Mouse (Mus musculus): ENCODE measurements at regions not wholly inside any gene's neighbourhood (a gene's known extent, or its start where the extent isn't known, plus 50 kb on each side); places are given as distances from the start of the nearest gene placed in this dataset.

- DNase-seq (ENCODE audit: low spot score) = no peak
Measured at GRCm38 (mm10) chr8:42144220-42144619, 727.3 kb upstream of the Frg1 start.

- no peak for DNase-seq (ENCODE audit: low spot score)
Measured at GRCm38 (mm10) chr8:42107582-42107981, 690.7 kb upstream of the Frg1 start.

GRCm38 (mm10) chr8:42069314-42069713 is 652.4 kb upstream of the Frg1 start:
- DNase-seq (ENCODE audit: low spot score) = no peak

GRCm38 (mm10) chr8:42043526-42043925 is 626.7 kb upstream of the Frg1 start:
- no peak for DNase-seq (ENCODE audit: low spot score)

GRCm38 (mm10) chr8:42039245-42039644 is 622.4 kb upstream of the Frg1 start:
- no peak for DNase-seq (ENCODE audit: low spot score)

GRCm38 (mm10) chr8:42026934-42027333 is 610.1 kb upstream of the Frg1 start:
- DNase-seq (ENCODE audit: low spot score) = no peak

- DNase-seq (ENCODE audit: low spot score) = no peak
Measured at GRCm38 (mm10) chr8:42017786-42018185, 600.9 kb upstream of the Frg1 start.

GRCm38 (mm10) chr8:42003170-42003569 is 586.3 kb upstream of the Frg1 start:
- DNase-seq (ENCODE audit: low spot score) = no peak

- no peak for DNase-seq (ENCODE audit: low spot score)
Measured at GRCm38 (mm10) chr8:41989040-41989501, 572.2 kb upstream of the Frg1 start.

- DNase-seq (ENCODE audit: low spot score) = no peak
Measured at GRCm38 (mm10) chr8:41988216-41988615, 571.3 kb upstream of the Frg1 start.

- DNase-seq (ENCODE audit: low spot score) = no peak
Measured at GRCm38 (mm10) chr8:41987417-41987816, 570.5 kb upstream of the Frg1 start.

GRCm38 (mm10) chr8:41972416-41972815 is 555.5 kb upstream of the Frg1 start:
- DNase-seq (ENCODE audit: low spot score) = no peak

GRCm38 (mm10) chr8:41970536-41970935 is 553.7 kb upstream of the Frg1 start:
- DNase-seq (ENCODE audit: low spot score) = no peak

GRCm38 (mm10) chr8:41969408-41969807 is 552.5 kb upstream of the Frg1 start:
- DNase-seq (ENCODE audit: low spot score) = no peak

- DNase-seq (ENCODE audit: low spot score) = no peak
Measured at GRCm38 (mm10) chr8:41964088-41964487, 547.2 kb upstream of the Frg1 start.

- DNase-seq (ENCODE audit: low spot score) = no peak
Measured at GRCm38 (mm10) chr8:41956878-41957277, 540.0 kb upstream of the Frg1 start.

- no peak for DNase-seq (ENCODE audit: low spot score)
Measured at GRCm38 (mm10) chr8:41950736-41951135, 533.9 kb upstream of the Frg1 start.

GRCm38 (mm10) chr8:41939298-41939697 is 522.4 kb upstream of the Frg1 start:
- DNase-seq (ENCODE audit: low spot score) = no peak

GRCm38 (mm10) chr8:41921106-41921505 is 504.2 kb upstream of the Frg1 start:
- no peak for DNase-seq (ENCODE audit: low spot score)

GRCm38 (mm10) chr8:41920536-41920935 is 503.7 kb upstream of the Frg1 start:
- no peak for DNase-seq (ENCODE audit: low spot score)

GRCm38 (mm10) chr8:41878029-41878748 is 461.3 kb upstream of the Frg1 start:
- no peak for DNase-seq (ENCODE audit: low spot score)

- DNase-seq (ENCODE audit: low spot score) = no peak
Measured at GRCm38 (mm10) chr8:41869681-41870356, 452.9 kb upstream of the Frg1 start.

- no peak for DNase-seq (ENCODE audit: low spot score)
Measured at GRCm38 (mm10) chr8:41860918-41861317, 444.0 kb upstream of the Frg1 start.

GRCm38 (mm10) chr8:41831713-41832112 is 414.8 kb upstream of the Frg1 start:
- DNase-seq (ENCODE audit: low spot score) = no peak
